Mouse (Mus musculus): Measurements from ENCODE around the gene Nav2.

Gene Nav2

DNA sequence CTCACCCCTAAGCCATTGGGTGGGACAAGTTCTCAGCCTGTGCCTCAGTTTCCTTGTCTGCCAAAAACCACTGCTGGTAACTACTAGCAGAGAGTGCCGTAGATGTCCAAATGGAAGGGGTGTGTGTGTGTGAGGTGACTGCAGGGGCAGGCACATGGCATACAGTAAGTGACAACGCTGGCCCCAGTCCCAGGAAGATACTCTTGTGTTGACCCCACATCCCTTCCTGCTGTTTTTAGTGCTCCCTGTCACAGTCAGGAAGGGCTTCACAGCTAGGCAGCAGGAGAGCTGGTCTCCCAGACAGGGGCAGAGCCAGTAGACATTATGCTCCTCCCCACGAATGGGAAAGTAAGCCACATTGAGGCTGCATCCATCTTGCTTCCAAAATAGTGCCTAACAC, 264.4 kb downstream of the Nav2 start:
- no peak for DNase-seq

DNA sequence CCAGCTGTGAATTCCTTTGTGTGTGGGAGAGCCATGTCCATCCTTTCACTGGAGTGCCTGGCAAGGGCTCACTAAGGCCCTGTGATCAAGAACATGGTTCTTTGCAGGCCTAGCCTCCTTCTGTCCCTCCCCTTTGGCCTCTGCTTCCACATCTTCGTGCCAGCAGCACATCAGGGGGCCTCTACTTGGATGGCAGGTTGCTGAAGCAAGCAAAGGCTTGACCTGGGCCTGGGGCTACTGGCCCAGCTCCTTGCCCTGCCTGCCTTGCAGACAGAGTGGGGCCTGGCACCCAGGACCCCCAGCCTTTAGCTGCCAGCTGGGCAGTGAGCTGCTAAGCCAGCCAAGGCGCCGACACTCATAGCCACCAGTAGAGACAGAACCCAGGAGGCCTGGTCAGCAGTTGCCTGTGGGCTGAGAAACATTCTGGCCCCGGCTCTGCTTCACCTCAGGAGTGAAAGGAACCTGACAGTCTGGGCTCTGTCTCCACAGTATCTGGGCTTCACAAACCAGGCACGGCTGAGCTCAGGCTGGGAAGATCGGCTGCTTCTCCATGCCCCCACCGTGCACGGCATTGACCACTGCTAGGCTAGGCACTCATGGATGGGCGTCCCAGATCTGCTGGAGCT, 267.4 kb downstream of the Nav2 start:
- DNase-seq: no peak

DNA sequence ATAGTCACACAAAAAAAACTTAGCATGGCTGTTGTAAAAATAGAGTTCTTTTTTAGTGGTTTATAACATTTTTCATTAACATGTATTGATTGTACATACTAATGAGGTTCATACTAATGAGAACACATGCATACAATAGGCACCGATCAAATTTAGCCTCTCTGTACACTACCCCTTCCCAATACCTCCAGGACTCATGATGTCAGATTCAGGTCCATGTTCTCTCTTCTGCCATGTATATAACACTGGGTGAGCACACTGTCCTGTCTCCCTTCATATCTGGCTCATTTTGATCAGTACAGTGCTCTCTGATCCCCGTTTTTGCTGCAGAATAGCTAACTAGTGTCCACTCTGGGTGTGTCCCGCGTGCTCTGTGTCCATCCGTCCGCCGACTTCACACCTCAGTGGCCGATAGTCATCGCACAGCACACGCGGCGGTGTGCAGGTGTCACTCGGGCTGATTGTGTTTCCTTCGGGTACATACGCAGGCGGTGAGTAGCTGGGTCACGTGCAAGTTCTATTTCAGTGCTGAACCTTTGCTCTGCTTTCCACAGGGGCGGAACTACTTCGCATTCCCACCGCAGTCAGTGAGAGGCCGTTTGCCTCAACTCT, 268.2 kb downstream of the Nav2 start:
- no peak for DNase-seq

DNA sequence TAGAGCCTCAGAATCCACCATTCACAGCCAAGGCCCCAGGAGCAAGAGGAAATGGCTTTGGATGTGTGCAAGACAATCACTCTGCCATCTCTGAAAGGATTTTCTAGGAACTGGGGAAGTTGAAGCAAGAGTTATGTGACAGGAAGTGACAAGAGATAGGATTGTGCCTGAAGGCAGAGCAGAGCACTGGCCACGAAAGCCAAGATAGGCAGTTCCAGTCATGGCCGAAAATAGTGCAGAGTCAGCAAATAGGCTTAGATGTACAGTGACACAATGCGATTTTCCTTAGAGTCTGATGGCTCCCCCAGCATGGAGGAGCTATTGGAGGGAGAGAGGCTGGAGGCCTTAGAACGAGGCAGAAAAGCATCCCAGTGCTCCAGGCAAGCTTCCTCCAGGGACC, 269.7 kb downstream of the Nav2 start:
- no peak for DNase-seq

DNA sequence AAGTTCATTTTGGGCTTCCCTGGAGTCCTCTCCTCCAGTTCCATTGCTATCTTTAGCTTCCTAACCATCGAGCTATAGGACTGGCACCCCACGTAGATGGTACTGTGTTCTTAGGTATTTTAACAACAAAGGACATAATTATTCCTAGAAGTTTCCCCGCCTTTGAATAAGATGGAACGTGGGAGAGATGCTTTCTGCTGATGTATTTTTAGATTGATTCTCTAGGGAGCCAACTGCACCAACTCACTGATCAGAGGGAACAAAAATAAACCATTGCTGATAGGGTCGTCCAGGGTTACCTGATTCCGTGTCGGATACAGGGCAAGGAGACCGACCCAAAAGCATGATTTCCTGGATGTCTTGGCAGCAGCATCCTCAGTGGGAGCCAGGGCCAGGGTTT, 272.5 kb downstream of the Nav2 start:
- no peak for DNase-seq

DNA sequence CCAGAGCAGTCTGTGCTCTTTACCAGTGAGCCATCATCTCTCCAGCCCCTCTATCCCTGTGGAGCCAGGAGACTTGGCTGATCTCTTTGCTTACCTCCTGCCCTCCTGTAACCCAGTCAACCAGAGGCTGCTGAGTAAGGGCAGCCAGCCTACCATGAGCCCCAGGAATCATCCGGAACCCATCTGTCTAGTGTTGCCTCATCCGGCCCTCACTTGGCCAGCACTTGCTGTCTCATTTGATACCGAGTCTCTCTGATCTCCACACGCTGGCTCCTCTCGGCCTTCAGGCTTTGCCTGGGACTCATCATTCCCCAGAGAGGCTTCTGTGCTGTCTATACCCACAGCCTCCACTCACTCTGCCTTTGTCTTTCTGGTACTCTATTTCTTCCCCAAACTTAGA, 273.9 kb downstream of the Nav2 start:
- no peak for DNase-seq

DNA sequence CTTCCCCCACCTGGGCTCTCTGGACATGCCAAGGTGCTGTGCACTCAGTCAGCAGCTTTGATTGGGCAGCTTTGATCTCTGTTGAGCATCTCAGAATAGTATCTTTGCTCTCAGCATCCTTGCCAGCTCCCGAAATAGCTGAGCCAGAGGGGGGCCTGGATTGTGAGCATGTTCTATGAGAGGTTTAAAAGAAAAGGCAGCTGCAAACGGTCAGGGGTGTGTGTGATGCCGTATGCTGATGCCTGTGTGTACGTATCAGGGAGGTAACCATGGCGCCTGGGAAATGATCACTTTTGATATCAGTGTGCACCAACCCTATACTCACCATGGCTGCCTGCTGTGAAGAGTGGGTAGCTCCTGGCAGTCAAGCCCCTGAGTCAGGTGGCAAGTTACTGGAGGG, 275.2 kb downstream of the Nav2 start:
- DNase-seq: no peak

DNA sequence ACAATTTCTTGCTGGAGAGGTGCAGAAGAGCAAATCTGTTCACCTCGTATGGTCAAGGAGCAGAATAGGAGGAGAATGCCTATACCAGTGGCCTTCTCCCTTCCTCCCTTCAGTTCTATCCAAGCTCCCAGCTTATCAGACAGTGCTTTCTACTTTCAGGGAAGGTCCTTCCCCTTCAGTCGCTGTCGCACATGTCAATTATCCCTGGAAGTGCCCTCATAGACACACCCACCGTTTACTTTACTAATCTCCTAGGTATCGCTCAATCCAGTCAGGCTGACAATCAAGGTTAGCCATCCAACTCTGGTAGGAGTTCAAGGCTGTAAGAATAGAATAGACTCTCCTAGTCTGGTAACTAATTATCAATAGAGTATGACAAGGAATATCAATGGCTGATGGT, 277.5 kb downstream of the Nav2 start:
- DNase-seq: no peak

DNA sequence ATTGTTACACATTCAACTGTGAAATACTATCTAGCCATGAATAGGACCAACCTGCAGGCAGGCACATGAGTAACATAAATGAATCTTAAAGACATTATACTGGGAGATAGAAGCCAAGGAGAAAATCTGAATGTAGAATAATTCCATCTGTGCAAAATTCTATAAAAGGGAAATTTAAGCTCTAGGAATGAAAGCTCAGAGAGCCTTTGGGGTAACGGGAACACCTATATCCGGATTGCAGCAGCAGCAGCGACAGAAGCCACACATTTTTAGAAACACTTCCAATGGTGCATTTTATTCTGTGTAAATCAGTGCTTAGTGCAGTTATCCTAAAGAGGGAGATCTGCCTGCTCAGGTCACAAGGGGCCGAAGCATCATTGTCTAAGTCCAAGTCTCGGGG, 280.8 kb downstream of the Nav2 start:
- DNase-seq: no peak

DNA sequence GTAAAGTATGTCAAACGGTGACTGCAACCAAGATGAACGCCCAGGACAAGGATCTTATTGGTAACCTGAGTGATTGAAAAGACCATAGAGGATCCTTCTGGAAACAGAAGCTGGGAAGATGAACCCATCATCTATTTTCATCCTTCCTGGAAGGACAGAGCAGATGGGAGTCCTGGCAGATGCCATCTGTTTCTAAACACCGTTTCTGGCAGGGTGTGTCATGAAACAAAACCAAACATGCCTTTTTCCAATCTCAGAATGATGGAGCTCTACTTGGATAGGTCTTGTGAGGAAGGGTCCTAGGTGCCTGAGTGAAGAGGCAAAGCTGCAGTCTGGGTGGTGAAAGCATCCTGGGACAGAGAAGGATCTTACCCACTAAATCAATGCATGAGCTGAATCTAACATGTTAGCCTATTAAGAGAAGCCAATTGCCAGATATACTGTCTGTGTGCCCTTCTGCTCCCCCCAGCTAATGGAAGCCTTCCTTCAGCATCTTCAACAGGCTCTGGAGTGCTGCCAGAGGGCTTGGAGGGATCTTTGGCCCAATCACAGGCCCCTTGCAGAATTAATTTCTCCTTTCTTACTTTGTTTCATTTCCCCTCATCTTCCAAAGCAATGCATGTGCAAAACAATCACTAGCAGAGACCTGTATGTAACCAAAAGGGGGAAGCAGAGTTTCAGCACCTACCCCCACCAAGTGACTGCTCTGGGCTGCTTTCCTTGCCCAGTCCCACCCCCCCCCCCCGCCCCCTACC, 281.9 kb downstream of the Nav2 start:
- no peak for DNase-seq

DNA sequence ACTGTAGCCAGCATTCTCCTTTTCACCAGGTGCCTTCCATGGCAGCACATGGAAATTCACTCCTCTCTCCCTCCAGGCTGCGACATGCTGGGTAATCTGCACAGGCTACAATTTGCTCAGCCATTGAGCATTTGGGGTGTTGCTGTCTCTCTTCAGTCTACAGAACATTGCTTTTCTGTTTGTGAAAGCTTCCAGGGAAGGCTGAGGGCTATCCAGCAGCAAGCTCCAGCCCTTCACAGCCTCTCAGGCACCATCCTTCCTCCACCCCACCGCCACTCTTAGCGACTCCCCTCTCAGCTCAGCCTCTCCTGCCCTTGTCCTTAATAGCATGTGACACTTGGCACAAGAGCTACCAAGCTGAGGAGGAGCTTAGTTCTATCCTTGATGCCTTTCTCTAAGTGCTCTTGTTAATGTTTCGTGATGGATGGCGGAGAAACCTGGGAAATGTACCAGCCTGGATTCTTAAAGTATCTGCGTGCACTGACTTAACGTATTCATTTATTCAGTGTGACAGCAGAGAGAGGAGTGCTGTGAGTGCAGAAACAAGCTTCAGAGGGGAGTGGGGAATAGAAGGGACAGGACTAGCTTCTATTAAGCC, 282.7 kb downstream of the Nav2 start:
- no peak for DNase-seq

DNA sequence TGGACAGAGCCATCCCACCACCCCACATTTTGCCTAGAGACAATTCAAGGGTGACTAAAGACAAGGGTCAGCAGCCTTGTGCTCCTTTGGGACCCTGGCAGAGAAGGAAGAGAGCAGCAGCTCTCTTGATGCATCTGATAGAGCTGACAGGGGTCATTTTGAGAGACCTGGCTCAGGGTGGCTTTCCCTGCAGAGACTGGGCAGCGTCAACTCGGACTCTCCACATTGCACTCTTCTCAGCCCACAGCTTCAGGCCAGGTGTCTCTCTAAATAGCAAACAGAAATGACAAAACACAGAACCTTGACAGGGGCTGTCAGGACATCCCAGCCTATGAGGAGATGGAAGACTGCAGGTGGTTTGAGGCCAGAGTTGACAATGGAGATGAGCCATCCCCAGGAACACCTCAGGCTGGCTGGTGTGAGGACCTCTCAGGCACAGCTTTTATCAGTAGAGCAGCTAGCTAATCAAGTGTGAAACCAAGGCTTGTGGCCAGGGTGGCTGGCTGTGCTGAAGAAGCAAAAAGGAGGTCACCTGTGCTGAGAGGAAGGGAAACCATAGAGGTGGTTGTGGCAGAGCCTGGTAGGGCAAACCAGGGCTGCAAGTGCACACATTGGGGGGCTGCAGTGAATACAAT, 283.7 kb downstream of the Nav2 start:
- DNase-seq: no peak

DNA sequence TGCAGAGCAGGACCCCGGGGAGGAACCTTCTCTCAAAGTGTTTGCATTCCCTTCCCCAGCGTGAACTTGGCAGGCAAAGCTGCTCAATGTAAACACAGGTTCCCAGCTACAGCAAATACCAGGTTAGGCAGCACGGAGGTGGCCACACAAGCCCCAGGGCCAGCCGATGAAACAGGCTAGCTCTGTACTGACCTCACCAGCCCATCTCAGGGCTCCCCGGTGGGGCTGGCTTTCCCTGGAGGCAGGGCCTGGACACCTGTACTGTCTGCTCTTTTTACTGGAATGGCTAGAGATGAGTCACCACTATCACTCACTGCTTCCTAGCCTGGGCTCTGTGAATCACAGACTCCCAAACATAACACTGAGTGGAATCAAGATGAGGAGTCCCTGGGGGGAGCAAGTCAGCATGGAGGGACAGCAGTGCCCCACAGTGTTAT, 287.2 kb downstream of the Nav2 start:
- DNase-seq: no peak

DNA sequence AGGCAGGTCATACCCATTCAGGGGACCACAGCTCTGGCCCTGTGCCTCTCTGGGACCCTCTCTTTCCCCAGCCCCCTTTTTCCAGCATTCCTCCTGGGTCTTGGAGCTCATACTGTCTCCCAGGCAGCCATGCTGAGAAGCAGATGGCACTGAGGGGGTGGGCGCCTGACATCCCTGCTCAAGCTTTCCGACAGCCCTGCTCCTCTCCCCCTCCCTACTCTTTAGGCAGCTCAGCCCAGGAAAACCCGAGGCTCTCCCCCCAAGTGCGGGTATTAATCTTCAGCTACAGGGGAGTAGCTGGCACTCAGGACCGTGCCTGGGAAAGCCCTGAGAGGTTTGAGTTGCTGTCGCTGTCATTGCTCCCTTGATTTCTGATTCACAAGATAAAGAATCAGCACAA, 290.9 kb downstream of the Nav2 start:
- DNase-seq: no peak

DNA sequence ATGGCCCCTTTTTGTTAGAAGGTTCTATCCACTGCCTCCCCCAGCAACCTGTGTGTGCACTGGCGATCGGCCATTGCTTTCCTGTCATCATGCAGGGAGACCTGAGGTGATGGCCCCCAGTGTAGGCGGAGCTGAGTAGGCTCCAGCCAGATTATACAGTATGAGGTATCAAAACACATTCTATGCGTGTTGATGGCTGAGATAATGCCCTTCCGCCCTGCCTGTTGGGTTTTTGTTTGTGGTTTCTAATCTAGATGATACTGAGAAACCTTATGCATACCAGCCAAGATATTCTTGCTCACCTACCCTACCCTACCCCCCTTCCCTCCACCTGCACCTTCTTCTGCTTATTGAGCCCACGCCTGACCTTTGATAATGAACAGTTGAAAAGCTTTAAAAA, 291.8 kb downstream of the Nav2 start:
- DNase-seq: no peak

DNA sequence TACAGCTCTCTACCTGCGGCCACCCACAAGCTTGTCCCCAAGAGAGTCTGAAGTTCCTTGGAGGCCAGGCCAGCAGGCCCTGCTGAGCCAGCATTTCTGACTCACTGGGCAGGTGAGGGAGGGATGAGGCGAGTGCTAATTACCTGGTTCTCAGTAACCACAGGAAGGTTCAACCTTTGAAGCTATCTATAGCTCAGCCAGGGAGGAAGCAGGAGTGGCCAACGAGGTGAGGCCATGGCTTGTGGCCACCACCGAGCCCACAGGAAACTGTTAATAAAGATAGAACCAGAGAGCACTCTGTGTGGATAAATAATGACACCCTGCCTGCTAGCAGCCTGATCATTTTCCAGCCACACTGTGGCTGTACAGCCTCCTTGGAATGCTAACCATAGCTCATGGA, 294.5 kb downstream of the Nav2 start:
- no peak for DNase-seq

DNA sequence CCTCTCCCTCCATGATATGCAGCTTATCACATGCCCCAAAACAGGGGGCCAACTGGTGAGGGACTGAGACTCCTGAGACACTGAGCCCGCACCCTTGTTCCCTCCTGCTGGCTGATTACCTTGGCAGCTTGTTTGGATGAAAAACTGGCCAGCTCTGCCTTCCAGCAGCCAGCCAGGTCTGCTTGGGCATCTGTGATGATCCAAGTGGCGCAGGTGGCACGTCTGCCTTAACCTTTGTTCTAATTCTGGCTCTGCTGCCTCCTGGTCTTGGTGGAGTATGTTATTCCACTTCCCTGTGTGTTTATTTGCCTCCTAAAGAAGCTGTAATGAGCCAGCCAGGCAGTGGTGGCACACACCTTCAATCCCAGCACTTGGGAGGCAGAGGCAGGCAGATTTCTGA, 296.3 kb downstream of the Nav2 start:
- DNase-seq: no peak

DNA sequence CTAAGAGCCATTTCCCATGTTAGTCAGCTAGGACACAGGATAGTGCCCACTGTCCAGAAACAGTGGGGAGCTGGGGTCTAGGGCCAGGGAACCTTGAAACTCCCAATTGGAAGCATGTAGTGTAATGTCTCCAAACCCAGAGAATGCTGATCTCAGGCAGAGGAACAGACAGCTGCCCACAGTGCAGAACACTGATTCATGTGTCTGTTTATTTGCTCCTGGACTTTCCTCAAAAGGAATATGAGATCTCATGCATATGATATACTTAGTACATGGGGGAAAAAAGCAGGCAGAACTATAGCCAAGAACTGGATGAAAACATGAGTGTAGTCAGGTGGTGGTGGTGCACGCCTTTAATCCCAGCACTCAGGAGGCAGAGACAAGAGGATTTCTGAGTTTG, 297.0 kb downstream of the Nav2 start:
- no peak for DNase-seq

DNA sequence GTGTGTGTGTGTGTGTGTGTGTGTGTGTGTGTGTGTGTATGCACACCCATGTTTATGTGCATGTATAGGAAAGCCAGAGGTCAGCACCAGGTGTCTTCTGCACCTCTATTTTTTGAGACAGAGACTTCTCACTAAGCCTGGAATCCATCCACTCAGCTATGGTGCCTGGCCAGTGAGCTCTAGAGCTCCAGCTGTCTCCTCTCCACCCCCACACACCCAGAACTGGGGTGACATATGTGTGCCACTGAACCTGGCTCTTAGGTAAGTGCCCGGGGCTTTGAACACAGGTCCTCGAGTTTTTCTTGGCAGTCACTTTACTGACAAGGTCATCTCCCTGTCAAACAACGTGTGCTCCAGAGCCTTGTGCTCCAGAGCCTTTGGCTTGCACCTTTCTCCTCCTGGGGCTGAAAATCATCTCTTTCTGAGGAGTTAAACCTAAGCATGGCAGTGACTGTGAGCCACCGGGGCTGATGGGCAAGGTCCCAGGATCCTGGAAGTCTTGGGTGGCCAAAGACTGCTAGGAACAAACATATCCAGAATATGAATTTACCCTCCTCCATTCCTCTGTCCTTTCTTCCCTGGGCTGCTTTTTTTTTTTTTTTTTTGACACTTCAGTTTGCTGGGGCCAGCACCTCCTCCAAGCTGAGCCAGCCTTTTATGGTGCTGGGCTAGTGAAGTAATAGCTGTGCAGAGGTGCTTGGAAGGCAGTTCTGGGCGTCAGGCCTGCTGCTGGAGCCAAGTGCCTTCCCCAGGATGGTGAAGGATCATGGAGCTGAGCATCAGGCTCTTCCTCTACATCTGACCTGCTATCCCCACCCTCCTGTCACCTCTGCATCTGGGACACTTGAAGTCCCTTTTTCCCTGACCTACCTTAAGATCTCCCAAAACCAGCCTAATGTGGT, 298.5 kb downstream of the Nav2 start:
- no peak for DNase-seq

DNA sequence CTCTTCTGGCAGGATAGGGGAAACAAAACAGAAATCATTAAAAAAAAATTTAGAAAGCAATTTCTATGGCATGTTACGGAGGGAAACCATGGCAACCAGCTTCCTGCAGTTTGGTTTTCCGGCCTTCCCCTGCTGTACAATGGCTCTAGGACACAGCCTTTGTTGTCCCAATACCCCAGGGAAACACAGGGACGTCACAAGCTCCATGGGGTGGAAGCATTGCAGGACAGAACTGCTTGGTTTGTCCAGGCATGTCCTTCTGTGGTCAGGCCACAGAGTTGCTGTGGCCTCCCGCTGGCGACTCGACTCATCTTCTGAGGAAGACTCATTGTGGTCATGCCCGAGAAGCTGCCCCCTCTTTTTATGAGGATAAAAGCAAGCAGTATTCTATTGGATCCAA, 301.0 kb downstream of the Nav2 start:
- no peak for DNase-seq

DNA sequence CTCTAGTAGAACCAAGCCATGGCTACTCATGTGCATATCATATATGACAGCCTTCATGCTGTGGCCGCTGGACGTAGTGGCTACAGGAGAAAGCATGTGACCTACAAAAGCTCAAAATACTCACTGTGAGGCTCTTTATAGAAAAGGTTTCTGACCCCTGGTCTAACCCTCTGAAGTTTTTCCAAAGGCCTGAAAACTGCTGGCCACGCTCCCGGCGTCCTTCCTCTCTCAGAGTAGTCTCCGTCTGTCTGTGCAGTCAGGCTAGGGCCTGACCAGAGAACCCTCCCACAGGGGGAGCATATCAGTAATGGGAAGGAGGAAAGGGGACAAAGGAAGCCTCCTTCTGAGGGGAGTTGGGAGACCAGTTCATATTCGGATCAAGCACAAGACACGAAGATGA, 302.2 kb downstream of the Nav2 start:
- no peak for DNase-seq

DNA sequence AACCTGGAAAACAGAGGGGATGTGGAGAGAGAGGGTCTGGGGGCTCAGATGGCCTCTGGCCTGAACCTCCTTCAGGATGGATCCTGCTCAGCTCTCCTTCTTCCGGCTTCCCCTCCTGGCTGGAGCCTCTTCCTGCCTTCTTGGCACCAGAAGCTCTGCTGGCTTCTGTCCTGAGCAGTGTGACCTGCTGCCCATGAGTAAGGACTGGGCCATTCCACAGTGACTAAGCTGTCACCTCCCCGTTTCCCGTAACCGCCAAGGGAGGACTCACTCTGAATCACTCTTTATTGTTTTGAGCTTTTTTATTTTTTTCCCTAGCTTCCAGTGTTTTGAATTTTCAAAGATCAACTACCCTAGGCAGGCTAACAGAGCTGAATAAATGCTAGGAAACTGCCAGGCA, 304.5 kb downstream of the Nav2 start:
- DNase-seq: no peak

DNA sequence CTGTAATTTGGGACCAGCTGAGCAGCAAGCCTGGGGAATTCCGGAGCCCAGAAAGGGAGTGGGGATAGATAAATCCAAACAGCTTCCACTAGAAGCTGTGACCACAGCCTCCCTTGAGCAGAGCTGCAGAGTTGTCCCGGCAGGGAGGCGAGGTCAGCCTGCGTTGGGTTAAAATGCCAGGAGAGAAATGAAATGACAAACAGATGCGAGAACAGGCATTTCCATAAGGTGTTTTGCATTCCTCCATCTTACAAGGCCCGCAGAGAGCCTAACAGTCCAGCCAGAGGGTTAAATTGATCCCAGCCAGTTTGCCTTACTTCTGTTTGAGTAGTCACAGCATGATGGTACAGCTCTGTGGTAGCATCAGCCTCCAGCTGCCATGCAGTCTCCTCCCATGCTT, 309.3 kb downstream of the Nav2 start:
- no peak for DNase-seq
